Comparison of ENCODE assay signal across 11 mouse cellular contexts in the genomic region with DNA sequence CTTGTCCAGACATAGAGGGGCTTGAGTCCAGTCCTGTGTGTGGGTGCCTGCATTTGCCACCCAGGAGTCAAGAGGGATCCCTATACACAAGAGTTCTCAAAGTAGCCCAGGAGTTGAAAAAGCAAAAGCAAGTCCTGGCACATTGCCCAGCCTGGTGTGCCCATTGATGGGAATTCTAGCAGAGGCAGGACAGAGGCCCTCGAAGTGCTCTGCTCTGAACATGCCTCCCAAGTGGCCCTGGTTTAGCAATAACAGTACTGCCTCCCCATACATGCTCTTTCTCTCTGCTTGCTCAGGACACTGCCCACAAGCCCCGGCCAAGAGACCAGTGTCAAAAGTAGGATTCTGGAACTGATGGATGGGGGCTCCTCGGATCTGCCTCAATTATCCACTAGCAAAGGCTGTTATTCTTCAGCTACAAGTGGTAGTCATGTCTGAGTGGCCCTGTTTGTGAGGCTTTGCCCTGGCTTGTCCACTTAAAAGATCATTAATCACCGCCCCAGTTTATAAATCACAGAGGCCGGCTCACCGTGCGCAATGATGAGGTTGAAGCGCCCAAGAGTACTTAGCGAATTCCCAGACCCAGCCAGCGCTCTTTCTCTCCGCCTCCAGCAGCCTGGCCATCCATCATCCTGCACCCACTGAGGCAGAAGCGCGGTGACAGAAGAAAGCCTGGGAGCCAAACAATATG.
DNase-seq lines count a peak whose midpoint lies in the region; ATAC-seq lines count a peak whose summit lies in the region.
"Had no signal": no experiment of that assay in that cellular context is flagged by ENCODE, and none has a peak within 500 bp of the region (broad histone marks: within the 10 kb centered on the region; RNA-seq: fewer than 3 reads in every experiment).

No protein-coding gene starts in this region.

- 0 out of 2 replicates have a peak overlapping the region, but pooled peaks have one; percentile 16 for H3K4me2 ChIP-seq in hindbrain, embryonic 15.5 days
- H3K4me2 ChIP-seq: liver, embryonic 13.5 days had no signal

- H3K9ac ChIP-seq in hindbrain, embryonic 15.5 days: no peak overlapping the region
- H3K9ac ChIP-seq: liver, embryonic 13.5 days had no signal

- intact Hi-C loops in left cerebral cortex, postnatal 4 days (cut with DNase I): no loop called here
- intact Hi-C loops in left cerebral cortex, postnatal 36 days (cut with DNase I): no loop called here
- intact Hi-C loops in heart, postnatal 25 days (cut with DNase I): no loop called here

- peaks cover 19% of the 10 kb centered on the region for H3K27me3 ChIP-seq in hindbrain, embryonic 15.5 days
- H3K27me3 ChIP-seq: liver, embryonic 13.5 days had no signal

- H3K27ac ChIP-seq in hindbrain, embryonic 15.5 days (replicated peaks): no peak overlapping the region
- H3K27ac ChIP-seq: liver, embryonic 13.5 days had no signal

- H3K4me3 ChIP-seq in hindbrain, embryonic 15.5 days: no peak overlapping the region
- H3K4me3 ChIP-seq: liver, embryonic 13.5 days had no signal

- peak; percentile 31 for DNase-seq in left cerebral cortex, postnatal 4 days
- DNase-seq in left cerebral cortex, postnatal 36 days (ENCODE audit: low spot score in 2 of 2): no peak
- peak; percentile 77 for DNase-seq in embryo, embryonic 9.5 days (ENCODE audit: extremely low spot score)
- peak; percentile 73 for DNase-seq in neural tube, embryonic 10.5 days (ENCODE audit: extremely low spot score, low spot score)
- DNase-seq in testis, postnatal 10 days (ENCODE audit: low spot score): no peak
- DNase-seq in thymus, postnatal 4 days: no peak
- DNase-seq in heart, postnatal 25 days (ENCODE audit: low spot score): no peak
- DNase-seq: cerebellum, postnatal 25 days; liver, embryonic 13.5 days; thymus, adult 2 months had no signal

- ATAC-seq in hindbrain, embryonic 15.5 days (ENCODE audit: low FRiP score, low read depth): peak; percentile 87

- H3K4me1 ChIP-seq in hindbrain, embryonic 15.5 days (replicated peaks): peaks cover 32% of the 10 kb centered on the region
- H3K4me1 ChIP-seq: liver, embryonic 13.5 days had no signal

- 25% methylated on average over 13 of the region's 13 CpGs for WGBS in hindbrain, embryonic 15.5 days

- H3K36me3 ChIP-seq in hindbrain, embryonic 15.5 days: no peaks in the 10 kb centered on the region
- H3K36me3 ChIP-seq: liver, embryonic 13.5 days had no signal

- no peaks in the 10 kb centered on the region for H3K9me3 ChIP-seq in hindbrain, embryonic 15.5 days
- H3K9me3 ChIP-seq: liver, embryonic 13.5 days had no signal

Comparison
In these comparisons a context has a peak if more than half of its experiments do, and no peak if none do; other contexts are left out.
1. DNase-seq: peak in left cerebral cortex, postnatal 4 days (single experiment), embryo, embryonic 9.5 days (single experiment) and neural tube, embryonic 10.5 days (single experiment); none in left cerebral cortex, postnatal 36 days (0 of 2), testis, postnatal 10 days (single experiment), thymus, postnatal 4 days (single experiment) and heart, postnatal 25 days (single experiment).